Mouse (Mus musculus): ENCODE results near the gene Cdh15. TPM values are rescaled to one million over a fixed set of nuclear protein-coding genes. Genes with fewer than 3 reads are reported as not detected.
A peak's percentile ranks its signal among the peaks of the same experiment; 100 is the strongest.

The Cdh15 gene
- total RNA-seq, 2 experiments from 2014 or later = not detected

- ATAC-seq (ENCODE audit: poor library complexity, severe bottlenecking) = no peak
Measured at GRCm38 (mm10) chr8:122878231-122878630, 30.5 kb downstream of the Cdh15 start.

GRCm38 (mm10) chr8:122880302-122880701, 32.5 kb downstream of the Cdh15 start:
- ATAC-seq (ENCODE audit: poor library complexity, severe bottlenecking) = no peak

GRCm38 (mm10) chr8:122883671-122884070, 35.9 kb downstream of the Cdh15 start:
- no peak for ATAC-seq (ENCODE audit: poor library complexity, severe bottlenecking)

GRCm38 (mm10) chr8:122891440-122891839, 43.7 kb downstream of the Cdh15 start:
- no peak for ATAC-seq (ENCODE audit: poor library complexity, severe bottlenecking)

- no peak for ATAC-seq (ENCODE audit: poor library complexity, severe bottlenecking)
Measured at GRCm38 (mm10) chr8:122893451-122893850, 45.7 kb downstream of the Cdh15 start.

GRCm38 (mm10) chr8:122896317-122896716, 48.6 kb downstream of the Cdh15 start:
- no peak for ATAC-seq (ENCODE audit: poor library complexity, severe bottlenecking)

- ATAC-seq (ENCODE audit: poor library complexity, severe bottlenecking) = no peak
Measured at GRCm38 (mm10) chr8:122897200-122897599, 49.4 kb downstream of the Cdh15 start.

- ATAC-seq (ENCODE audit: poor library complexity, severe bottlenecking) = no peak; the same call in 1 of the 2 replicates
Measured at GRCm38 (mm10) chr8:122898018-122898417, 50.3 kb downstream of the Cdh15 start.

- ATAC-seq (ENCODE audit: poor library complexity, severe bottlenecking) = peak; percentile 87
Measured at GRCm38 (mm10) chr8:122898473-122898872, 50.7 kb downstream of the Cdh15 start.

GRCm38 (mm10) chr8:122899085-122899484, 51.3 kb downstream of the Cdh15 start:
- ATAC-seq (ENCODE audit: poor library complexity, severe bottlenecking) = no peak

- no peak for ATAC-seq (ENCODE audit: poor library complexity, severe bottlenecking)
Measured at GRCm38 (mm10) chr8:122901476-122901875, 53.7 kb downstream of the Cdh15 start.

- no peak for ATAC-seq (ENCODE audit: poor library complexity, severe bottlenecking)
Measured at GRCm38 (mm10) chr8:122901892-122902515, 54.2 kb downstream of the Cdh15 start.

DNA sequence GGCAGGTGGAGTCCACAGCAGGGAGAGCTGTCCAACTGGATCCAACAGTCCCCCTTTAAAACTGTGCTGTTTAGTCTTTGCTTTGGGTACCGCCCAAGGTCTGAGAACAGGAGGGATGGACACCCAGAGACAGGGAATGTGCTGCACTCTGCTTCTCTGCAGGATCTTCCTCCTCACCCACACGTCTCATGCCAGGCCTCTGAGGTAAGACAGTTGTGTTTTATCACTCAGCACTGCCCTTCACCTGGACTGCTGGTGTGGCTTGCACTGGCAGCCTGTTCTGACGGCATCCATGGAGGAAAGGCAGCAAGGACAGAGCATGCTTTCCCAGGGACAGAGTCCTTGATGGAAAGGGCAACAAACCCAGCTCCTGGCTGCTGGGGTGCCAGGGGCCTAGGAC, 54.8 kb downstream of the Cdh15 start:
- ATAC-seq (ENCODE audit: poor library complexity, severe bottlenecking) = no peak

DNA sequence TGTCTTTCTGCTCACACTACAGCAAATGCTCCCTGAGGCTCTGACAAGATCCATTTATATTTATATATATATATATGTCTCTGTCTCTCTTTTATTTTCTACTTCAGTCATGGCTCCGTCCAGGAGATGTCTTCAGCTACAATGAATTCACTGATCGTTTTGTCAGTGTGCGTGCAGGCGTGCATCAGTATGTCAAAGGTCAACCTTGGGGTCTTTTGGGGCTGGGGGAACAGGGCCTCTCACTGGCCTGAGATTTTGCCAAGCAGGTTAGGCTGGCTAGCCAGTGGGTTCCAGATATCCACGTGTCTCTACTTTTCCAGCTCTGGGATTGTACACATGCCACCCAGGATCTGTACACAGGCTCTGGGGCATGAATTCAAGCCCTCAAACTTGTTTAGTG, 55.2 kb downstream of the Cdh15 start:
- no peak for ATAC-seq (ENCODE audit: poor library complexity, severe bottlenecking)

DNA sequence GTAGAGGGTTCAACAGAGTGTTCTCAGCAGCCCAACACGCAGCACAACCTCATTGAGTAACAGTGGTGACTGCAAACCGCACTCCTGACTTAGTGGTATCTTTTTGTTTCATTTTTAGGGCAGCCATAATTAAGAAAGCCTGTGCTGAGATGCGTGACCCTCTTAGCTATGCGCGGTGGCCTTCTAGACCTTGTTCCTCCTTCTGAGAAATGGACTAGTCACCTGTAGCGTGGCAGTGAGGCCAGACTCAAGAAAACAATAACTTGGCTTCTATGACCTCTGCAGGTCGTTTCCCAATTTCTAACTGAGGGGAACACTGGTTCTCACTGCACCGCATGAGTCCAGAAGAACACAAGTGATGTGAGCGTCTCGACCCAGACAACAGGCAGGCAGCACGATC, 56.7 kb downstream of the Cdh15 start:
- no peak for ATAC-seq (ENCODE audit: poor library complexity, severe bottlenecking)

DNA sequence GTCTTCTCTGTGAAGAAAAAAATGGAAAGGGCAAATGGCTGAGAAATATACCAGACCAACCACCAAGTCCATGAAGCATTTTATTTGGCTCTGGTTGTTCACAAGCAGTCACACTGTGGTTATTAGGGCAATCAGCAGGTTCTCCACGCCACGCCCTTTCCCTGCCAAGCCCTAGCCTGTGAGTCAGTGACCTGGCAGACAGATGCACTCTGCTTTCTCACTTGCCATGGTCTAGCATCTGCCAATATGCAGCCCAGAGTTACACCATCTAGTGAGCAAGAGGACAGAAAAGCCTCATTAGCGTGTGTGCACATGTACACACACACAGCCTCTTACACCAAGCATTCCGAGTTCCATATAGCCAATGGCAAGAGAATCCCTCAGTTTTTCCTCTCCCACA, 57.6 kb downstream of the Cdh15 start:
- ATAC-seq (ENCODE audit: poor library complexity, severe bottlenecking) = no peak

GRCm38 (mm10) chr8:122906463-122907021, 58.8 kb downstream of the Cdh15 start:
- ATAC-seq (ENCODE audit: poor library complexity, severe bottlenecking) = peak; percentile 90

GRCm38 (mm10) chr8:122912150-122912549, 64.4 kb downstream of the Cdh15 start:
- no peak for ATAC-seq (ENCODE audit: poor library complexity, severe bottlenecking)

- no peak for ATAC-seq (ENCODE audit: poor library complexity, severe bottlenecking)
Measured at GRCm38 (mm10) chr8:122912871-122913270, 65.1 kb downstream of the Cdh15 start.

GRCm38 (mm10) chr8:122916766-122917165, 69.0 kb downstream of the Cdh15 start:
- no peak for ATAC-seq (ENCODE audit: poor library complexity, severe bottlenecking)

Data from megakaryocyte, adult 5-6 weeks (primary cell).